Mouse (Mus musculus) spleen, adult 2 months (tissue): ENCODE data around the gene Pias3.

Source experiments
- CTCF ChIP-seq: fragments of 200-500 bp; IDR thresholded peaks from 2 replicates; pipeline ENCODE4 v1.5.1; 2011; ENCODE audit warnings: mild to moderate bottlenecking, inconsistent platforms; ENCODE audit not compliant: insufficient read depth, insufficient read length, insufficient replicate concordance; ENCODE audit errors: extremely low read depth
- POLR2A ChIP-seq: fragments of 200-500 bp; IDR thresholded peaks from 2 replicates; pipeline ENCODE4 v1.6.1; 2011; ENCODE audit warnings: low read depth, low read length, inconsistent platforms

DNA sequence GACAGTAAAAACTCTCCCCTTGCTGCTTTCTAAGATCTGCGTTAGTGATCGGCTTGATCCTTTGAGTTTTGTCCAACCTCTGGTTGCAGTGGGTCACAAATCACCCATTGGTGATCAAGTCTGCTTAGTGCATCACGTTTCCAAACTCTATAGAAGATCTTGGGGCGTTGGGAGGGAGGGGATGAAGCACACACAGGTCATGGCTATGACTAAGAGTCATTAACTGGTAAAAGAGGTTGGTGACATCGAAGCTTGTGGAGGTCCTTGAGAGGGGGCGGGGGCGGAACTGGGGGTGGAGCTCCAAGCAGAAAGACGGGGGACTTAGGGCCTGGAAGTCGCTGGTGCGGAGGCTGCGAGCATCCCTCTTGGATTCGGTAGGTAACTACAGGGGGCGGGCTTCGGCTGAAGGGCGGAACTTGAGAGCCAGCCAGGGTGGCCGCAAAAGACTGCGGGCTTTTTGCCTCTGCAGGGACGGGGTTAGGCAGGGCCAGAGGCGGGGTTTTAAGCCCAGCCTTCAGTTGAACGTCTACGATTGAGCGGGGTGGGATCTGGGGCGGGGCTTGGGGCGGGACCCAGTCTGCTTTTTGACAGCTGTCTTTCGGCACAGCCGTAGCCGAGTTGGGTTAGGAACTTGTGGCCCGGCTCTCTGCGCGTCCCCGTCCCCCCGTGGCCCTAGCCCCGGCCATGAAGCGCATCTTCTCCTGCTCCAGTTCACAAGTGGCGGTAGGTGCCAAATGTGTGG is 26.3 kb upstream of the Pias3 start, which contains the start of gene Ankrd35:
- TF ChIP-seq POLR2A: no peak
- TF ChIP-seq CTCF: 0 out of 2 replicates have a peak, but pooled peaks have one; percentile 3
